Mouse (Mus musculus) stomach, postnatal 0 days (tissue): ENCODE results near the gene Wdr48.

ENCODE experiments used
- CTCF ChIP-seq: IDR thresholded peaks from 2 replicates; pipeline ENCODE4 v1.5.1; 2016; ENCODE audit warnings: antibody characterized with exemption, low read depth, mild to moderate bottlenecking, moderate library complexity
- EP300 ChIP-seq: optimal IDR thresholded peaks from 2 replicates; pipeline ENCODE3; 2016; ENCODE audit warnings: antibody characterized with exemption

DNA sequence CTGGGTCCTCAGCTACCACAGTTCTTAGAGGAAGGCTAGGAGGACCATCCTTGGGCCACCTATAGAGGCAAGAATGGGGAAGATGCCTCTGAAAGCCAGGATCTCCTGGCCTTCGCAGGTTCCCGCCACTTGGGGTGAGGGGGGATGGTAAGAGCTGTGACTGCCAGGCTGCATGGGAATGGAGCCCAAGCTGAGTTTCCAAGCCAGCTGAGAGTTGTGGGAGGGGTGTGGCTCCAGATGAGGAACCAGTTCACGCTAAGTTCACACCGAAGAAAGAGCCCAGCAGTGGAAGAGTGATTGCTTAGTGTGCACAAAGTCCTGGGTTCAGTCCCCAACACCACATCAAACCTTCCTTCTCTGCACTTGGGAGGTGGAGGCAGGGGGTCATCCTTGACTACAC, 67.5 kb downstream of the Wdr48 start:
- TF ChIP-seq CTCF (no peak), EP300 (no peak)
